Mouse (Mus musculus): Measurements from ENCODE around the gene Dab2.

- no peak for TF ChIP-seq GATA1 (IDR thresholded peaks at IDR 0.05; ENCODE audit: low read length)
- no peak for TF ChIP-seq TAL1 (IDR thresholded peaks at IDR 0.05; ENCODE audit: low read length)
These were observed 110.6 kb downstream of the Dab2 start for GRCm38 (mm10) chr15:6410161-6410560.

Data from erythroblast, embryonic 14.5 days (primary cell).